Mouse (Mus musculus) embryonic facial prominence, embryonic 12.5 days (tissue): ENCODE measurements around the gene Ap5s1. TPM values are rescaled to one million over a fixed set of nuclear protein-coding genes. Genes with fewer than 3 reads are reported as not detected.
A peak's percentile ranks its signal among the peaks of the same experiment; 100 is the strongest.

Experiments used
- ATAC-seq: fragments of 200-750 bp; cut with Nextera tagmentation; 2 replicates; pipeline ENCODE4 v1.8.0; 2017; ENCODE audit not compliant: insufficient number of reproducible peaks, insufficient read depth, low FRiP score, low TSS enrichment
- H3K27ac ChIP-seq: fragments of 300-500 bp; sonication (generic); 2 replicates; pipeline ENCODE4 v1.5.1; 2016; ENCODE audit warnings: mild to moderate bottlenecking
- H3K27me3 ChIP-seq: fragments of 300-500 bp; sonication (generic); 2 replicates; pipeline ENCODE4 v1.6.1; 2016; ENCODE audit warnings: mild to moderate bottlenecking, moderate library complexity
- H3K36me3 ChIP-seq: fragments of 300-500 bp; sonication (generic); 2 replicates; pipeline ENCODE4 v1.6.1; 2016; ENCODE audit warnings: mild to moderate bottlenecking
- H3K4me1 ChIP-seq: fragments of 300-500 bp; sonication (generic); 2 replicates; pipeline ENCODE4 v1.6.1; 2016
- H3K4me2 ChIP-seq: fragments of 300-500 bp; sonication (generic); replicated peaks from 2 replicates; pipeline ENCODE4 v1.6.1; 2016; ENCODE audit warnings: mild to moderate bottlenecking, moderate library complexity
- H3K4me3 ChIP-seq: fragments of 300-500 bp; sonication (generic); 2 replicates; pipeline ENCODE4 v1.5.1; 2016; ENCODE audit warnings: mild to moderate bottlenecking
- H3K9ac ChIP-seq: fragments of 300-500 bp; sonication (generic); 2 replicates; pipeline ENCODE4 v1.6.1; 2016; ENCODE audit warnings: mild to moderate bottlenecking, moderate library complexity
- H3K9me3 ChIP-seq: fragments of 300-500 bp; sonication (generic); 2 replicates; pipeline ENCODE4 v1.6.1; 2016; ENCODE audit warnings: mild to moderate bottlenecking, moderate library complexity
- WGBS: fragments of 180-500 bp; shearing (Covaris S2); methylation state at CpG from one replicate; pipeline ENCODE4 v1.1.7; 2016; 5-methylcytosine and 5-hydroxymethylcytosine counted together
- polyA plus RNA-seq: library from polyadenylated mRNA; unstranded; fragments of >200 nt; fragmentation: Nextera tagmentation; extraction: Ambion mirVana; gene quantifications from 2 replicates; pipeline ENCODE4 v1.2.1, GENCODE M21; 2016

Gene Ap5s1
- polyA plus RNA-seq, 1 experiment from 2014 or later = 29.7 TPM

- peak overlapping the region; percentile 3; the same call in 1 of the 2 replicates for H3K4me2 ChIP-seq
- H3K4me3 ChIP-seq = no peak overlapping the region
- H3K9ac ChIP-seq = no peak overlapping the region
- ATAC-seq = no peak
- H3K4me1 ChIP-seq = peaks cover 35% of the 10 kb centered on the region
- peak overlapping the region; percentile 69 for H3K27ac ChIP-seq
- 0 out of 2 replicates have a peak, but pooled peaks cover 4% of the 10 kb centered on the region for H3K27me3 ChIP-seq
- WGBS = 46% methylated on average over 5 of the region's 5 CpGs
- no peaks in the 10 kb centered on the region for H3K9me3 ChIP-seq
- peaks cover 37% of the 10 kb centered on the region for H3K36me3 ChIP-seq
Measured at GRCm38 (mm10) chr2:131189521-131190309, 17.2 kb upstream of the Ap5s1 start.

DNA sequence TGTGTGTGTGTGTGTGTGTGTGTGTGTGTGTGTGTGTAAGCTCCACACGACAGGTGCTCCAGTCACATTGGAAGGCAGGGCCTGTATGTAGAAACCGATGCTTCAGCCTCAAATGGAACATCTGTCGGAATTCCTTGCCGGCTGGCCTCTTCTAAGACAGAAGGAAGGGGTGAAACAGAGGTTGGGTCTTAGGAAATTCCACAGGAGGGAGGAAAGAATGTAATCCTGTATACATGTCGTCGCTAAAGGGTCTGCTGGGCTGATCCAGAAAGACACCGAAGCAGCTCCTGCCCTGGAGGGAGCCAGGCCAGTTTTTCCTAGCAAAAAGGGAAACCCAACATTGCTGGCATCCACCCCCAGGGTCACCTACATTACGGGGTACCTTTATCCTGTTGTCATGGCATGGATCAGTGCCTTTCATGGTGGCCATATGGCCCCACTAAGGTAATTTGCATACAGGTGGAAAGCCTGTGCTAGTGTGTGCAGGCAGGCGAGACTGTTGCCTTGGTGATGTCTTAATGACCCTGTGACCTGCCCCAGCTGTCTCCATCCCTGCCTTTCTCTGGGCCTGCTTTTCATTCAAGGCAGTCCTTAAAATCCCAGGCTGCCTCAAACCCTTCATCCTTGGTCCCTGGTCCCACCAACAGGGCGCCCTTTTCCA, 16.4 kb upstream of the Ap5s1 start:
- ATAC-seq = peak; percentile 30; the same call in 1 of the 2 replicates
- Histone ChIP-seq H3K4me3 (no peak overlapping the region), H3K9ac (no peak overlapping the region), H3K27me3 (0 out of 2 replicates have a peak, but pooled peaks cover 4% of the 10 kb centered on the region), H3K4me2 (no peak overlapping the region; the same call in 1 of the 2 replicates), H3K36me3 (peaks cover 44% of the 10 kb centered on the region), H3K27ac (peak overlapping the region; percentile 69), H3K9me3 (no peaks in the 10 kb centered on the region), H3K4me1 (peaks cover 35% of the 10 kb centered on the region)
- 27% methylated on average over 10 of the region's 10 CpGs for WGBS

GRCm38 (mm10) chr2:131191005-131191390, 15.9 kb upstream of the Ap5s1 start:
- Histone ChIP-seq H3K4me2 (no peak overlapping the region), H3K9me3 (no peaks in the 10 kb centered on the region), H3K27me3 (no peaks in the 10 kb centered on the region), H3K9ac (no peak overlapping the region), H3K27ac (no peak overlapping the region), H3K4me1 (peaks cover 35% of the 10 kb centered on the region), H3K4me3 (no peak overlapping the region), H3K36me3 (peaks cover 46% of the 10 kb centered on the region)
- WGBS = 67% methylated on average over 7 of the region's 7 CpGs
- ATAC-seq = no peak

GRCm38 (mm10) chr2:131196606-131197316, 10.1 kb upstream of the Ap5s1 start:
- H3K36me3 ChIP-seq = peaks cover 54% of the 10 kb centered on the region
- no peak overlapping the region for H3K27ac ChIP-seq
- H3K9me3 ChIP-seq = no peaks in the 10 kb centered on the region
- no peak overlapping the region for H3K4me3 ChIP-seq
- no peaks in the 10 kb centered on the region for H3K27me3 ChIP-seq
- H3K4me1 ChIP-seq = no peaks in the 10 kb centered on the region
- H3K9ac ChIP-seq = no peak overlapping the region
- H3K4me2 ChIP-seq = no peak overlapping the region
- WGBS = 92% methylated on average over 16 of the region's 16 CpGs
- ATAC-seq = no peak

- 74% methylated on average over 2 of the region's 2 CpGs for WGBS
- H3K27me3 ChIP-seq = no peaks in the 10 kb centered on the region
- no peak overlapping the region for H3K9ac ChIP-seq
- H3K4me3 ChIP-seq = no peak overlapping the region
- no peak overlapping the region for H3K27ac ChIP-seq
- peaks cover 8% of the 10 kb centered on the region; the same call in 1 of the 2 replicates for H3K4me1 ChIP-seq
- ATAC-seq = no peak
- H3K4me2 ChIP-seq = no peak overlapping the region
- H3K36me3 ChIP-seq = peaks cover 18% of the 10 kb centered on the region
- H3K9me3 ChIP-seq = no peaks in the 10 kb centered on the region
Measured at GRCm38 (mm10) chr2:131200710-131201109, 6.2 kb upstream of the Ap5s1 start.

- ATAC-seq = no peak
- H3K27me3 ChIP-seq = no peaks in the 10 kb centered on the region
- H3K9ac ChIP-seq = no peak overlapping the region
- H3K36me3 ChIP-seq = peaks cover 18% of the 10 kb centered on the region
- no peak overlapping the region for H3K4me2 ChIP-seq
- H3K27ac ChIP-seq = no peak overlapping the region
- no peak overlapping the region for H3K4me3 ChIP-seq
- H3K9me3 ChIP-seq = no peaks in the 10 kb centered on the region
- H3K4me1 ChIP-seq = peaks cover 8% of the 10 kb centered on the region; the same call in 1 of the 2 replicates
- 86% methylated on average over 3 of the region's 3 CpGs for WGBS
Measured at GRCm38 (mm10) chr2:131201262-131201661, 5.6 kb upstream of the Ap5s1 start.

GRCm38 (mm10) chr2:131203816-131204409, 3.0 kb upstream of the Ap5s1 start:
- Histone ChIP-seq H3K4me2 (no peak overlapping the region), H3K27ac (peak overlapping the region; percentile 47; the same call in 1 of the 2 replicates), H3K36me3 (peaks cover 6% of the 10 kb centered on the region), H3K27me3 (no peaks in the 10 kb centered on the region), H3K4me3 (no peak overlapping the region), H3K9me3 (no peaks in the 10 kb centered on the region), H3K9ac (no peak overlapping the region), H3K4me1 (peaks cover 8% of the 10 kb centered on the region; the same call in 1 of the 2 replicates)
- 78% methylated on average over 6 of the region's 6 CpGs for WGBS
- ATAC-seq = no peak

DNA sequence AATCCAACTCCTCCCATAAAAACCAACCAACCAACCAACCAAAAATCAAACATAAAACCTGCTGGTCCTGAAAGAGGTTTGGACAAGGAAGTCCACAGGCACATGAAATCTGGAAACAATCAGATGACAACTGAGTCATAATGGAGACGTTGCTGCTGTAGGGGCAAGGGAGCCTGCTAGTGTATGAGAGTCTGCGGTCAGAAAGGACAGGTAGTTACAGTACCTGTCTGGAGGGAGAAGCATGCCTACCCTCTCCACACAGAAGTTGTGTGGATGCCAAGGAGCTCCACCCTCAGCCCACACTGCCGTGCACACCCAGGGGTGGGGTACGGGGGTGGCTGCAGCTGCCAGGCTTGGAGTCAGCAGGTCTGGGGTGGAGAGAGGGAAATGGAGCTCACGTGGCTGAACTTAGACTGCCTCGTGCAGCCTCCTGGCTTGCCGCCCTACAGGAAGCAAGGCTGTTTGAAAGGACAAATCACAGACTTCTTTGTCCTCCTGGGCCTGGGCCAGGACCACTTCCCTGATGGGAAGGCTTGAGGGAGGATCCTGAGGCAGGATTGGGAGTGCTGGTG, 2.4 kb upstream of the Ap5s1 start:
- Histone ChIP-seq H3K27ac (peak overlapping the region; percentile 70), H3K4me1 (peaks cover 13% of the 10 kb centered on the region; the same call in 1 of the 2 replicates), H3K36me3 (peaks cover 6% of the 10 kb centered on the region), H3K9ac (no peak overlapping the region), H3K4me3 (no peak overlapping the region), H3K9me3 (no peaks in the 10 kb centered on the region), H3K27me3 (no peaks in the 10 kb centered on the region), H3K4me2 (no peak overlapping the region)
- ATAC-seq = peak; percentile 57; the same call in 1 of the 2 replicates
- WGBS = 34% methylated on average over 7 of the region's 7 CpGs

DNA sequence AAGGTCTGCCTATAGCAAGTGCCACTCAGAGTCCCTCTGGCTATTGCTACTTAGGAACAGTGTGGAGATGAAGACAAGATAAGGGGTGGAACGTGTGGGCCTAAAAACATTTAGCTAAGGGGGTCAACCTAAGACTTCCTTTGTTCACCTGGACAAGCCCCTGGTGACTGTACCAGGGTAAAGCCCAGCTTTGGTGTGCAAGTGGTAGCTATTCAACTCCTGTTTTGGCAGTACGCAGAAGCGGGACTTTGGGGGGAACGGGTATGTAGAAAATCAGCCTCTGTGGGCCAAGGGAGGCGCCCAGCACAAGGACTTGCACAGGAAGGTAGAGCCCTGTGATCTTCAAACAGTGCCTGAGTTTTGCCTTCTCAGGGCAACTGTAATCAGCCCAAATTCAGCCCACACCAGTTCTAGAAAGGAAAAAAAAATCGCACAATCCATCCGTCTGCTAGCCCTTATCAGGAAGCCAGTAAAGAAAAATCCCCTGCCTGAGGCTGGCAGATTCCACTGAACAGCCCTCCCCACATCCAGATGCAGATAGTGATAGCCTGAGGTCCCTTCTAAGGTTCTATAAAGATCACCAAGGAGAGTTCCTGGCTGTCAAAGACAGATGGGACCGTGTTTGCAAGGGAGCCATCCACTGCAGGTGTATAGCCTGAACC, 1.2 kb upstream of the Ap5s1 start:
- Histone ChIP-seq H3K36me3 (no peaks in the 10 kb centered on the region), H3K27me3 (no peaks in the 10 kb centered on the region), H3K9ac (no peak overlapping the region), H3K9me3 (no peaks in the 10 kb centered on the region), H3K4me3 (no peak overlapping the region), H3K4me2 (no peak overlapping the region), H3K27ac (no peak overlapping the region), H3K4me1 (peaks cover 16% of the 10 kb centered on the region; the same call in 1 of the 2 replicates)
- ATAC-seq = no peak
- 83% methylated on average over 8 of the region's 8 CpGs for WGBS

DNA sequence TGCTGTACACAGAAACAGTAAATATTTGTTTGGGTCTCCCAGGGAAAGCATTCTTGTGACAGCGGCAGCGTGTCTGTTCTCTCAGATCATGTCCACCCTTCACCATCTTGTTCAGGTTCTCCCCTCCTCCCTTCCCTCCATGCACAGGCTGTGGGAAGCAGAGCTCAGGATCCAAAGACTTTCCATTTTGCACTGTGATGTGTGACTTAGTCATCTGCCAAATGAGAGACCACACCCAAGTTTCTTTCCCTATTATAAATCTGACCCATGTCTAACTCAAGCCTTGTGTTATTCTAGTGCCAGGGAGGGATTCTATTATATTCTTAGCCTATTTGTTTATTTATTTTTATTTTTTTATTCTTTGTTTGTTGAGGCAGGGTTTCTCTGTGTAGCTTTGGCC, 1.5 kb downstream of the Ap5s1 start:
- Histone ChIP-seq H3K9ac (no peak overlapping the region), H3K4me1 (peaks cover 22% of the 10 kb centered on the region; the same call in 1 of the 2 replicates), H3K4me3 (no peak overlapping the region), H3K36me3 (0 out of 2 replicates have a peak, but pooled peaks cover 5% of the 10 kb centered on the region), H3K27me3 (no peaks in the 10 kb centered on the region), H3K4me2 (no peak overlapping the region), H3K27ac (no peak overlapping the region), H3K9me3 (no peaks in the 10 kb centered on the region)
- WGBS = 91% methylated on average over 2 of the region's 2 CpGs
- no peak for ATAC-seq
